Mouse (Mus musculus) thymus, adult 2 months (tissue): ENCODE results near the gene Prep.
"Not testable (repeated sequence)": the region's sequence is repeated elsewhere in the genome, so short reads cannot be mapped to it uniquely, and the experiment has no call there.

Experiments
- CTCF ChIP-seq: fragments of 200-500 bp; IDR thresholded peaks from 2 replicates; pipeline ENCODE4 v1.5.1; 2012; ENCODE audit warnings: mild to moderate bottlenecking, control low read depth, low read length, moderate library complexity, borderline replicate concordance; ENCODE audit not compliant: control insufficient read depth, poor library complexity, insufficient read depth; ENCODE audit errors: extremely low read depth
- POLR2A ChIP-seq: fragments of 200-500 bp; IDR thresholded peaks from 2 replicates; pipeline ENCODE4 v1.6.1; 2012; ENCODE audit warnings: mild to moderate bottlenecking, low read length, control low read depth, moderate library complexity; ENCODE audit not compliant: control insufficient read depth, poor library complexity, insufficient read depth; ENCODE audit errors: extremely low read depth

- not testable (repeated sequence) for TF ChIP-seq CTCF, POLR2A
Observed at GRCm38 (mm10) chr10:45084002-45084401, 17.0 kb downstream of the Prep start.
